Mouse (Mus musculus): ENCODE data around the gene Capn3. TPM values are rescaled to one million over a fixed set of nuclear protein-coding genes. Genes with fewer than 3 reads are reported as not detected.

Gene Capn3
- polyA plus RNA-seq, 1 experiment = 1.8 TPM

DNA sequence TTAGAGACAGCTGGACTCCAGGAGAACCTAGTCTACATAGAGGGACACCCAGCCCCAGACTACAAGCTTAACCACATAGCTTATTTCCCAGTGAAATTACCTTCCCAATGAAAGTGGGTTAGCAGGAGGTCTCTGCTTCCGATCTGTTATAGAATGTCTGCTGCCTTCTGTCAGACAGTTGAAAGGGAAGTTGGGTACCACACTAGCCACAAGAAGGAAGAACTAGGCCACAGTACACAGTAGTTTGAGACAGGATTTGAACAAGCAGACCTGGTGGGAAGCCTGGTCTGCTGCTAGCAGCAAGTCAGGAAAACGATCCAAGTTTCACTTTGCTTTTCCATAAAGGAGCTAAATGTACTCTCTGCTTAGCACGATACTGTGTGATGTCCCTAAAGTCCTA is 13.4 kb downstream of the Capn3 start:
- H3ac ChIP-seq (ENCODE audit: control insufficient read depth, insufficient read length, low read depth) = no peak overlapping the region
- H3K27me3 ChIP-seq (ENCODE audit: control insufficient read depth, insufficient read depth, insufficient read length) = no peaks in the 10 kb centered on the region
- no peaks in the 10 kb centered on the region for H3K79me3 ChIP-seq (ENCODE audit: low read depth)
- no peak for TF ChIP-seq CTCF (IDR thresholded peaks at IDR 0.05; ENCODE audit: control insufficient read depth, insufficient read depth, insufficient read length)
- no peak for TF ChIP-seq MAX (IDR thresholded peaks at IDR 0.05)
- TF ChIP-seq CEBPB (IDR thresholded peaks at IDR 0.05; ENCODE audit: low read depth) = no peak
- no peak for TF ChIP-seq MYOD1 (IDR thresholded peaks at IDR 0.05; ENCODE audit: control insufficient read depth, insufficient read length, low read depth)
- no peak for TF ChIP-seq USF1 (IDR thresholded peaks at IDR 0.05; ENCODE audit: low read depth)
- TF ChIP-seq FOSL1 (IDR thresholded peaks at IDR 0.05; ENCODE audit: insufficient read depth, low read length, poor library complexity, severe bottlenecking) = no peak
- TF ChIP-seq MYOG (IDR thresholded peaks at IDR 0.05; ENCODE audit: control insufficient read depth, extremely low read depth, insufficient read length) = no peak
- no peaks in the 10 kb centered on the region for H3K36me3 ChIP-seq (ENCODE audit: control insufficient read depth, insufficient read depth)
- no peak overlapping the region for H3K4me3 ChIP-seq (ENCODE audit: insufficient read depth, poor library complexity, severe bottlenecking)
- no peaks in the 10 kb centered on the region for H3K79me2 ChIP-seq (ENCODE audit: control insufficient read depth, insufficient read depth)

DNA sequence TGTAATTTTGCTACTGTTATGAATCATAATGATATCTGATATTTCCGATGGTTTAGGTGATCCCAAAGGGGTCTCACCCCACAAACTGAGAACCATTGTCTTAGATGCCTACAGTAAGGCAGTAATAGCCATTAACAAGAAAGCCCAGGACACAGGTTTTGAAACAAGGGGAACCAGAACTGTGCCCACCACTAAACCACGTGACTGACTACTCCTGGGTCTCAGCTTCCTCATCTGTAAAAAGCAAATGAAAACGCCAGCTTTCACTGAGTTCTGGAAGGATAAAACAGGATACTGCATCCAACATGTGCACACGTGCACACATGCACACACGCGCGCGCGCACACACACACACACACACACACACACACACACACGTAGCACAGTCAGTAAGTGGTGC is 13.9 kb downstream of the Capn3 start:
- Histone ChIP-seq H3K4me3 (ENCODE audit: insufficient read depth, poor library complexity, severe bottlenecking) (no peak overlapping the region), H3K36me3 (ENCODE audit: control insufficient read depth, insufficient read depth) (no peaks in the 10 kb centered on the region), H3K27me3 (ENCODE audit: control insufficient read depth, insufficient read depth, insufficient read length) (no peaks in the 10 kb centered on the region), H3K79me2 (ENCODE audit: control insufficient read depth, insufficient read depth) (no peaks in the 10 kb centered on the region), H3K79me3 (ENCODE audit: low read depth) (no peaks in the 10 kb centered on the region), H3ac (ENCODE audit: control insufficient read depth, insufficient read length, low read depth) (no peak overlapping the region)
- no peak for TF ChIP-seq CEBPB (IDR thresholded peaks at IDR 0.05; ENCODE audit: low read depth)
- TF ChIP-seq USF1 (IDR thresholded peaks at IDR 0.05; ENCODE audit: low read depth) = peak; percentile 13
- TF ChIP-seq MAX (IDR thresholded peaks at IDR 0.05) = no peak

DNA sequence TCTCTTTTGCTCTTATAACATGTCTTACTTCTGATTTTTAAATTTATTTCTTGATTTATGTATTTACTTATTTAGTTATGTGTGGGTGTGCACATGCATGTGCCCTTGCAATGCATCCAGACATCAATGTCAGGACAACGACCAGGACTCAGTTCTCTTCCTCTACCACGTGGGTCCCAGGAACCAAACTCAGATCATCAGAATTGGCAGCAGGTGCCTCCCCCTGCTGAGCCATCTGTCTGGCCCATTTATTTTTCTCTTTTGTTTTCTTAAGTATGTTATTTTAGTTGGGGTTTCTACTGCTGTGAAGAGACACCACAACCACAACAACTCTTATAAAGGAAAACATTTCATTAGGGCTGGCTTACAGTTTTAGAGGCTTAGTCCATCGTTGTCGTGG is 15.0 kb downstream of the Capn3 start:
- Histone ChIP-seq H3ac (ENCODE audit: control insufficient read depth, insufficient read length, low read depth) (no peak overlapping the region), H3K36me3 (ENCODE audit: control insufficient read depth, insufficient read depth) (no peaks in the 10 kb centered on the region), H3K79me2 (ENCODE audit: control insufficient read depth, insufficient read depth) (no peaks in the 10 kb centered on the region), H3K27me3 (ENCODE audit: control insufficient read depth, insufficient read depth, insufficient read length) (no peaks in the 10 kb centered on the region), H3K4me3 (ENCODE audit: insufficient read depth, poor library complexity, severe bottlenecking) (no peak overlapping the region), H3K79me3 (ENCODE audit: low read depth) (no peaks in the 10 kb centered on the region)
- TF ChIP-seq FOSL1 (IDR thresholded peaks at IDR 0.05; ENCODE audit: insufficient read depth, low read length, poor library complexity, severe bottlenecking) (no peak), MYOD1 (IDR thresholded peaks at IDR 0.05; ENCODE audit: control insufficient read depth, insufficient read length, low read depth) (no peak), MYOG (IDR thresholded peaks at IDR 0.05; ENCODE audit: control insufficient read depth, extremely low read depth, insufficient read length) (no peak)

DNA sequence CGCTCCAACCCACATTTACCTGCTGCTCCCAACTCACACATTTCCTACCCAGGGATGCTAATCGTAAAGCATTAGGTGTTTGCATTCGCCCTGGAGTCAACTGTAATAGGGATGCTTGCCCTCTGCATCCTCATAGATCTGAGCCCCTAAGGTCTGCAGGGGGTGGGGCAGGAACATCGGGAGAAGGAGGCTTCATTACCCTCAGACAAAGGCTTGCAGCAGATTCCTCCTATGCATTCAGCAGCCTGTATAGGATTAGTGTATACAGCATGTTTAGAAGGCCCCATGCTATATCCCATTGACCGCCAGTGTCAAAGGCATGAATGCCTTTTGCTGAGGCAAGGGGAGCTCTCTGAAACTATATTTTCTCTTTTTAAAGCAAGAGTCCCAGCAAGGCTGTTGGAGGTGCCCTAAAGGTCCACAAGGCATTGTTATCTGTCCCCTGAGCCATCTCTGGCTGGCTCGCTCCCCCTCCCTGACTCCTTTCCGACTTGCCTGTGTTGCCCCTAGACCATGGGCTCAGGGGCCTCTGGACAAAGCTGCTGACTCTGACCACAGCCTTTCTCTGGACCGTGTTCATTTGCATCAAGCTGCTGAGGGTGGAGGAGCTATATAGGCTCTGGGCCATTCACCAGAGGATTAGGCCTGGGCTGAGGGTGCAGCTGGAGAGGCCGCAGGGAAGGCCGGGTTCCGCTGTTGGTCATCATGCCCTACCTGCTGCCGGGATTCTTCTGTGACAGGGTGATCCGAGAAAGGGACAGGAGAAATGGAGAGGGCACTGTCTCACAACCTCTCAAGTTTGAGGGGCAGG is 20.7 kb downstream of the Capn3 start:
- Histone ChIP-seq H3K4me3 (ENCODE audit: insufficient read depth, poor library complexity, severe bottlenecking) (no peak overlapping the region), H3ac (ENCODE audit: control insufficient read depth, insufficient read length, low read depth) (no peak overlapping the region), H3K27me3 (ENCODE audit: control insufficient read depth, insufficient read depth, insufficient read length) (no peaks in the 10 kb centered on the region), H3K79me3 (ENCODE audit: low read depth) (no peaks in the 10 kb centered on the region), H3K79me2 (ENCODE audit: control insufficient read depth, insufficient read depth) (no peaks in the 10 kb centered on the region), H3K36me3 (ENCODE audit: control insufficient read depth, insufficient read depth) (no peaks in the 10 kb centered on the region)
- no peak for TF ChIP-seq MYOD1 (IDR thresholded peaks at IDR 0.05; ENCODE audit: control insufficient read depth, insufficient read length, low read depth)
- TF ChIP-seq CEBPB (IDR thresholded peaks at IDR 0.05; ENCODE audit: low read depth) = no peak
- TF ChIP-seq CTCF (IDR thresholded peaks at IDR 0.05; ENCODE audit: control insufficient read depth, insufficient read depth, insufficient read length) = no peak
- no peak for TF ChIP-seq USF1 (IDR thresholded peaks at IDR 0.05; ENCODE audit: low read depth)
- no peak for TF ChIP-seq MYOG (IDR thresholded peaks at IDR 0.05; ENCODE audit: control insufficient read depth, extremely low read depth, insufficient read length)
- TF ChIP-seq MAX (IDR thresholded peaks at IDR 0.05) = no peak
- no peak for TF ChIP-seq FOSL1 (IDR thresholded peaks at IDR 0.05; ENCODE audit: insufficient read depth, low read length, poor library complexity, severe bottlenecking)

DNA sequence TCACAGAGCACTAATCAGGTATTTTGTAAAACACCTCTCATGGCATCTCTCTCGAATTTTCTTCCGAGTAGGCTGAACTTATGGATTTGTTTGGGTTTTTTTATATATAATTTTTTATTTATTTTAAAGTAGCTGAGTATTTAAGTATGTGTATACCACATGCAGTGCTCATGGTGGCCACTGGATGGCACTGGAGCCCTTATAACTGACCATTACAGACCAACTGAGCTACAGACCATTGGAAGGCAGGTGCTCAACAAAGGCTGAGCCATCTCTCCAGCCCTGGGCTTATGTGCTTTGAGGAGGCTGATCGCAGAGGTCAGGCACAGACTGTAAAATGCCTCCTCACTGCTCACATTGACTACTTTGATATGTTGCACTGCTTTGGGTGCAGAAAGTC is 22.8 kb downstream of the Capn3 start:
- H3K4me3 ChIP-seq (ENCODE audit: insufficient read depth, poor library complexity, severe bottlenecking) = no peak overlapping the region
- no peaks in the 10 kb centered on the region for H3K27me3 ChIP-seq (ENCODE audit: control insufficient read depth, insufficient read depth, insufficient read length)
- no peaks in the 10 kb centered on the region for H3K36me3 ChIP-seq (ENCODE audit: control insufficient read depth, insufficient read depth)
- TF ChIP-seq USF1 (IDR thresholded peaks at IDR 0.05; ENCODE audit: low read depth) (no peak), MYOD1 (IDR thresholded peaks at IDR 0.05; ENCODE audit: control insufficient read depth, insufficient read length, low read depth) (no peak), MAX (IDR thresholded peaks at IDR 0.05) (no peak), MYOG (IDR thresholded peaks at IDR 0.05; ENCODE audit: control insufficient read depth, extremely low read depth, insufficient read length) (no peak), CTCF (IDR thresholded peaks at IDR 0.05; ENCODE audit: control insufficient read depth, insufficient read depth, insufficient read length) (peak; percentile 45)
- no peaks in the 10 kb centered on the region for H3K79me2 ChIP-seq (ENCODE audit: control insufficient read depth, insufficient read depth)
- no peak overlapping the region for H3ac ChIP-seq (ENCODE audit: control insufficient read depth, insufficient read length, low read depth)
- no peaks in the 10 kb centered on the region for H3K79me3 ChIP-seq (ENCODE audit: low read depth)

DNA sequence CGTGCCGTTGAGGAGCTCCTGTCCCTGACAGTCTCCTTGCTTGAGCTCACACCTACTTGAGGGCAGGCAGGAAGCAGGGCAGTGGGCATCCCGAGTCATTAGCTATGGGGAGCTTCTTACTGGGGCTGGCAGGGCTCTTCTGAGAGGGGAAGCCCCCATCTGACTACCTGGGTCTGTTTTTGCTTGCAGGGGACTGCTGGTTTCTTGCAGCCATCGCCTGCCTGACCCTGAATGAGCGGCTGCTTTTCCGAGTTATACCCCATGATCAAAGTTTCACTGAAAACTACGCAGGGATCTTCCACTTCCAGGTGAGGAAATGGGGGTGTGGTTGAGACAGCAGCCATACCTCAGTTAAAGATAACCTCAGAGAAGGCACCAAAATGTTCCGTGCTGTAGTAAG is 26.1 kb downstream of the Capn3 start:
- Histone ChIP-seq H3K79me2 (ENCODE audit: control insufficient read depth, insufficient read depth) (no peaks in the 10 kb centered on the region), H3K27me3 (ENCODE audit: control insufficient read depth, insufficient read depth, insufficient read length) (no peaks in the 10 kb centered on the region), H3K4me3 (ENCODE audit: insufficient read depth, poor library complexity, severe bottlenecking) (no peak overlapping the region), H3K36me3 (ENCODE audit: control insufficient read depth, insufficient read depth) (no peaks in the 10 kb centered on the region), H3ac (ENCODE audit: control insufficient read depth, insufficient read length, low read depth) (no peak overlapping the region), H3K79me3 (ENCODE audit: low read depth) (no peaks in the 10 kb centered on the region)
- TF ChIP-seq MYOD1 (IDR thresholded peaks at IDR 0.05; ENCODE audit: control insufficient read depth, insufficient read length, low read depth) = no peak
- no peak for TF ChIP-seq USF1 (IDR thresholded peaks at IDR 0.05; ENCODE audit: low read depth)
- TF ChIP-seq CEBPB (IDR thresholded peaks at IDR 0.05; ENCODE audit: low read depth) = no peak
- no peak for TF ChIP-seq FOSL1 (IDR thresholded peaks at IDR 0.05; ENCODE audit: insufficient read depth, low read length, poor library complexity, severe bottlenecking)
- TF ChIP-seq MAX (IDR thresholded peaks at IDR 0.05) = no peak
- TF ChIP-seq CTCF (IDR thresholded peaks at IDR 0.05; ENCODE audit: control insufficient read depth, insufficient read depth, insufficient read length) = no peak
- no peak for TF ChIP-seq MYOG (IDR thresholded peaks at IDR 0.05; ENCODE audit: control insufficient read depth, extremely low read depth, insufficient read length)

Measured in C2C12 (cell line).